Mouse (Mus musculus) cerebellum, adult 9-10 months (tissue): ENCODE data around the gene Ift20.
"Not testable (repeated sequence)": the region's sequence is repeated elsewhere in the genome, so short reads cannot be mapped to it uniquely, and the experiment has no call there.

ENCODE experiments used
- DNase-seq: peaks from one replicate; pipeline ENCODE4 v3.0.0; 2022

The Ift20 gene

DNA sequence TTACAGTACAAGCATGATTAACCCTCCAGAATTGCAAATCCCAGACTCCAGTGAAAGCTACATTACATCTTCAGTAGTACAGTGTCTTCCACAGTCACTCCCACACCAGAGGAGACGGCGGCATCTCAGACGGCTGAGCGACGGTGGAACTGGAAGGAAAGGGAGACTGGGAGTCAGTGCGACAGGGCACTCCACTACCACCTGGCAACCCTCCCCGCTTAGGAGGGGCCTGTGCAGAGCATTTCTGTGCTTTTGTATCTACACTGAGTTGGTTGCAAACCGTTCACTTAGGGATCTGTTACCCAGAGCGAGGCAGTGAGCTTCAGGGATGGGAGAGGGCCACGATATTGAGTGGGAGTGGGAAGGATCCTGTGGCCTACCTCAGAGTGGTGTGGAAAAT is 32.7 kb downstream of the Ift20 start:
- no peak for DNase-seq

- DNase-seq, result no peak
Measured at GRCm38 (mm10) chr11:78569806-78570205, 33.6 kb downstream of the Ift20 start.

GRCm38 (mm10) chr11:78571441-78571840 is 35.3 kb downstream of the Ift20 start:
- DNase-seq, result no peak

- no peak for DNase-seq
Measured at GRCm38 (mm10) chr11:78571854-78572253, 35.7 kb downstream of the Ift20 start.

DNA sequence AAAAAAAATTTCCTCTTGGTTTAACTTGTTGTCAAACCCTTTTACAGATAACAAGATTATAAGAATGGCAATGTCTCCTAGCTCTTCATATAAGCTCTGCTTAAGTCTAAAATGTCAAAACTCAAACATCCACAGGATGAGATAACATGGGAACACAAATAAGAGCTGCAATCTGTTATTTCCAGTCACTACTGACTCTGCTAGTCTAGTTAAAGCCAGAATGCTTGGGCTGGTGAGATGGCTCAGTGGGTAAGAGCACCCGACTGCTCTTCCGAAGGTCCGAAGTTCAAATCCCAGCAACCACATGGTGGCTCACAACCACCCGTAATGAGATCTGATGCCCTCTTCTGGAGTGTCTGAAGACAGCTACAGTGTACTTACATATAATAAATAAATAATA is 37.9 kb downstream of the Ift20 start:
- DNase-seq, result not testable (repeated sequence)

DNA sequence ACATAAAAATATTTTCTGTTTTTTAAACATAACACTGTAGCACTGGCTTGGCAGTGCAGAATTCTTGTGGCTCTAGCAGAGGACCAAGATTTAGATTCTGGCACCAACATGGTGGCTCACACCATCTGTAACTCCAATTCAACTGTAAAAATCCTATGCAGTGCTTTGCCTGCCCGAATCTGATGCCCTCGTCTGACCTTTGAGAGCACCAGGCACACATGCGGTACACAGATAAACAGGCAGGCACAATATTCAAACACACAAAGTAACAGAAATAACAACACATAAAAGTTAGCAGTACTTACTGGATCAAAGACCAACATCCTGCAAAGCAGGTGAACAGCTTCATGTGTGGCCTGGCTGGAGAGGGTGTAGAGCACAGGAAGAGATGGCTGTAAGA is 38.4 kb downstream of the Ift20 start:
- no peak for DNase-seq

- DNase-seq, result no peak
Measured at GRCm38 (mm10) chr11:78574975-78575374, 38.8 kb downstream of the Ift20 start.

DNA sequence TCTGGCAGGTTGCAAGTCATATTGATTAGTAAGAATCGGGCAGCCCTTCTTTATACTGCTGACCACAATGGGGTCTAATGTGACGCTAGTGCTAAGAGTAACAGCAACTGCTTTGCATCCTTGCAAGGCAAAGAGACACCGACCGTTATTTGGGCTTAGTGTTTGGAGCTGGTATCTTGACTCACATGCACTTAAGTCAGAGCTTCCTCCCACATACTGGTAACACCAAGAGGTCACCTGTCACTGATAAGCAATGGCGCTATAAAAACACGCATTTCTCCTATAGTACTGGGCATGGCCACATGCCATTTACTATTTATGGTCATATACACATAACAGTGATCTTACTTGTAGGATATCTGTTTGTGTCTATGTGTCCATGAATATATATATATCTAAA is 46.7 kb downstream of the Ift20 start:
- DNase-seq, result no peak

DNA sequence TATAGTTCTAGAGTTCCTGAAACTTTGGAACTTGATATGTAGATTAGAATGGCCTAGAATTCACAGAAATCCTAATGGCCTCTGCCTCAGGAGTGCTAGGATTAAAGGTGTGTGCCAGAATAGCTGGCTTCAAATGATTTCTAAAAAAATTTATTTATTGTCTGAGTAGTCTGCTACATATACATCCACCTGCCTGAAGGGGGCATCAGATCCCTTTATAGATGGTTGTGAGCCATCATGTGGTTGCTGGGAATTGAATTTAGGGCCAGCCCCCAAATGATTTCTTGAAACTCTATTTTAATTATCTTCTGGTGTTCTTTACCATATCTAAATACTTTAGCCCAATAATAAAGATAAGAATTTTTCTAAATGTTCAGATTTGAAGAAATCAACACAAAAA is 49.9 kb downstream of the Ift20 start:
- DNase-seq, result no peak

DNA sequence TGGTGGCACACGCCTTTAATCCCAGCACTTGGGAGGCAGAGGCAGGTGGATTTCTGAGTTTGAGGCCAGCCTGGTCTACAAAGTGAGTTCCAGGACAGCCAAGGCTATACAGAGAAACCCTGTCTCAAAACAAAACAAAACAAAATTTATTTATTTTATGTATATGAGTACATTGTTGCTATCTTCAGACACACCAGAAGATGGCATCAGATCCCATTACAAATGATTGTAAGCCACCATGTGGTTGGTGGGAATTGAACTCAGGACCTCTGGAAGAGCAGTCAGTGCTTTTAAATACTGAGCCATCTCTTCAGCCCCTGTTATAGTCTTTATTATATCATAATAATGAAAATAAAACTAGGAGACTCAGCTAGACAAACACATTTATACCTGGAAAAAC is 51.5 kb downstream of the Ift20 start:
- not testable (repeated sequence) for DNase-seq
